Mouse (Mus musculus) testis, adult 2 months (tissue): ENCODE data around the gene Abcd2.

Source experiments
- CTCF ChIP-seq: fragments of 200-500 bp; IDR thresholded peaks from 2 replicates; pipeline ENCODE4 v1.5.1; 2012; ENCODE audit warnings: low read depth, mild to moderate bottlenecking, inconsistent platforms, low read length, moderate library complexity; ENCODE audit not compliant: control insufficient read depth, insufficient read depth, insufficient replicate concordance
- POLR2A ChIP-seq: fragments of 200-500 bp; IDR thresholded peaks from 2 replicates; pipeline ENCODE4 v1.6.1; 2012; ENCODE audit warnings: low read depth, mild to moderate bottlenecking, inconsistent platforms, low read length, moderate library complexity; ENCODE audit not compliant: control insufficient read depth

DNA sequence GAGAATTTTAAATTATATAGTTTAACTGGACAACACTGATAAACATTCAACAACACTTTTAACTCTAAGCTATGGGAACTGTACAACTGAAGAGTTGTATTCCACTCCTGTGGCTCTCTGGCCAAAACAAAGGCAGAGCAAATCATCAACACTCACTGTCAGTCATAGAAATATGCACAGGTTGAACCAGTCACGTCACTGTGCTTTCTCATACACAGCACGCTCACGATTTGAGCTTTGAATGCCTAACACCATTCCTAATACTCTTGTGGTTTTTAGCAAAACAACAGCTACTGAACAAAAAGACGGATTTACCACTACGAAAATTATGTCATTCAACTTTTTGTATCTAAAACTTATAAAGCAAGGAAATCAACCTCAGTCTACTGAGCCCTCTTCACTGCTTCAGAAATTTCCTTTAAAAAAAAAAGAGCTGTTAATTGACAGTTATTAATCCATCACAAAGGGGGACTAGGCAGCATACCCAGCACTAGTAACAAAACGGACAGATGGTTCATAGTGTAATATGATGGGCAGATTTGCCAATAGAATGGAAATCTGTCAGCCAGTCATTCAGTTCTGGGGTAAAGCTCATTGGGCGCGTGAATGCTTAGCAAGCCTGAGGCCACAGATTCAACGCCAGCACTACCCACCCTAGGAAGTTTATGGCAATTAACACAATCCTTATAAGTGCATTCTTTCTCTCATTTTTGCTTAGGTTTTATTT, 20.8 kb downstream of the Abcd2 start:
- TF ChIP-seq CTCF (no peak), POLR2A (no peak)
